Mouse (Mus musculus): ENCODE results near the gene Clcnkb. TPM values are rescaled to one million over a fixed set of nuclear protein-coding genes. Genes with fewer than 3 reads are reported as not detected.

Clcnkb gene
- total and polyA plus RNA-seq, 3 experiments: not detected

DNA sequence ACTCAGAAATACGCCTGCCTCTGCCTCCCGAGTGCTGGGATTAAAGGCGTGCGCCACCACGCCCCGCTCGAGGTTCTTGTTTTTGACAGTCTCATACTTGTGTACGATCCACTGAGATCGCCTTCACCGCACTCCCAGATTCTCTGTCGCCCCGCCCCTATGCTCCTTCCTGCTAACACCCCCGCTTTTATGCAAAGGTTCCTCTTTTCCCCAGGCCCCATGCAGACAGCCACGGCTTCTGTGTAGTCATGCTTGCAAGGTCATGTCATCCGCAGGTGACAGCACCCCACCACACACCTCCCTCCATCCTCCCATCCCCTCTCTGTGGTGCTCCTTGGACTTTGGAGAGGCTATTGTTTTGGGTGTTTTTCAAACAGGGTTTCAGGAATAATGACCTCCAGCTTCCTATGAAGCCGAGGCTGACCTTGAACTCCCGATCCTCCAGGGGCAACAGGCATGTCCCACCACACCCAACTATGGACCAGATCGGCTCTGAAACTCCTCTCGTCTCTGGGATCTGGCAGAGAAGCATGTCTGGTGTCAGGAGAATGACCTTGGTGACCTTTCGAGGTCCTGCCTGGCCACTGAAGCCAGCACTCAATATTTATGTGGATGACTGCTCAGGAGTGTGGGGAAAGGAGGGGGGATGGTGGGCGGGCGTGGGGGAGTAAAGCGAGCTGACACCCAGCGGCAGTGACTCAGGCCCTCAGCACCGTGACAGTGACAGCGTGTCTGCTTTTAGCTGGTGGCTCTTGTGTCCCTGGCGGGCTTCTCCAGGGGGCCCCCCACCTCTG is 3.8 kb upstream of the Clcnkb start:
- no peak overlapping the region for H3K27ac ChIP-seq (ENCODE audit: control insufficient read depth, low read depth, low read length)
- no peaks in the 10 kb centered on the region for H3K79me2 ChIP-seq (ENCODE audit: control insufficient read depth, insufficient read depth, low read length, poor library complexity)
- H3K9ac ChIP-seq (ENCODE audit: control insufficient read depth, low read depth, low read length, poor library complexity, severe bottlenecking): no peak overlapping the region
- H3K27me3 ChIP-seq (ENCODE audit: control insufficient read depth in 1 of 2, insufficient read depth in 2 of 2, low read length in 2 of 2): peaks cover 0 to 1% of the 10 kb centered on the region in 2 experiments; a peak in 3 of 4 replicates
- H3K36me3 ChIP-seq (ENCODE audit: control insufficient read depth in 1 of 2, insufficient read depth in 2 of 2, low read length in 2 of 2): no peaks in the 10 kb centered on the region
- no peak for DNase-seq (ENCODE audit: low read depth, low spot score)
- no peak overlapping the region for H3K4me3 ChIP-seq (ENCODE audit: control insufficient read depth in 1 of 2, insufficient read depth in 1 of 2, low read depth in 2 of 2, low read length in 2 of 2)
- TF ChIP-seq USF1 (IDR thresholded peaks at IDR 0.05; ENCODE audit: low read depth, low read length) (no peak), MYC (IDR thresholded peaks at IDR 0.05; ENCODE audit: low read depth, low read length) (no peak), POLR2AphosphoS5 (IDR thresholded peaks at IDR 0.05; ENCODE audit: borderline replicate concordance, low read depth, low read length) (no peak)
- no peaks in the 10 kb centered on the region for H3K9me3 ChIP-seq (replicated peaks; ENCODE audit: insufficient read depth, low read length)
- H3K4me1 ChIP-seq (ENCODE audit: control insufficient read depth in 1 of 2, insufficient read depth in 2 of 2, low read length in 2 of 2): no peaks in the 10 kb centered on the region

DNA sequence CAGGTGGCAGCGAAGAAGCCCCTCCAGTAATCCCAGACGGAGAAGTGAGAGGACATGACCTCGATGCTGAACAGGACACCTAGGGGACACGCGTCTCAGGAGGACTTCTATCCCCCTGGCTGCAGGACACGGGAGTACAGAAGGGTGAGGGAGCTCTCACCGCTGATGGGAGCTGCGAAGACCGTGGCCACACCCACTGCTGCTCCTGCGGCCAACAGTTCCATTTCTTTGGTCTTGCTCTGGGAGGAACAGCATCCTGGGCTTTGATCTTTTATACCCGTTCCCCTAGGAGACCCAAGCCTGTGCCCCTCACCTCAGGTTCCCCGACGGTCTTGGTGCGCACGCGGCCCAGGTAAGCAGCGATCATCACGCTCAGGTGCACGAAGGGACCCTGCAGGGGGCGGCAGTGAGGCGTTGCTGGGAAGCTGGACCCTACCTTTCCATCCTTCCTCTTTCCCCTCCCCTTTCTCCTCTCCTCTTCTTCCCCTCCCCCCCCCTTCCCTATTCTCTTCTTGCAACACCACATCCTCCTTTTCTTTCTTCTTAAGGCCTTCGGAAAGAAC is 4.3 kb downstream of the Clcnkb start:
- no peaks in the 10 kb centered on the region for H3K4me1 ChIP-seq (ENCODE audit: control insufficient read depth in 1 of 2, insufficient read depth in 2 of 2, low read length in 2 of 2)

DNA sequence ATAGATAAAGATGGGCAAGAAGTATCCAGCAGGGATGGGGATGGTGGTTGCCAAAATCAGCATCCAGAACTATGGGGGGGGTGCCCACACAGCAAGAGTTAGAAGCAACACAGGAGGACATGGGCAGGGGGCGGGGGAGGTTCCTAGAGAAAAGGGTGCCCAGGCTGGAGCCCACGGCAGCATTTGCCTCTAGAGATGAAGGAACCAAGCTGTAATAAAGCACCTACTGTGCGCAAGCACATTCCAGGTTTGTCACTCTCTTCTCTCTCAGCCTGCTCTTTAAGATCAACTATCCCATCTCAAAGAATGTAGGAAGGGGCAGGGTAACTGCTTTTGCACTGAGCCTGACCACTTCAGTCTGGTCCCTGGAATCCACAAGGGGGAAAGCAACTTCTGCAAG is 7.2 kb downstream of the Clcnkb start:
- no peak overlapping the region for H3K4me3 ChIP-seq (ENCODE audit: control insufficient read depth in 1 of 2, insufficient read depth in 1 of 2, low read depth in 2 of 2, low read length in 2 of 2)
- no peaks in the 10 kb centered on the region for H3K79me2 ChIP-seq (ENCODE audit: control insufficient read depth, insufficient read depth, low read length, poor library complexity)
- H3K9ac ChIP-seq (ENCODE audit: control insufficient read depth, low read depth, low read length, poor library complexity, severe bottlenecking): no peak overlapping the region
- H3K9me3 ChIP-seq (replicated peaks; ENCODE audit: insufficient read depth, low read length): no peaks in the 10 kb centered on the region
- H3K36me3 ChIP-seq (ENCODE audit: control insufficient read depth in 1 of 2, insufficient read depth in 2 of 2, low read length in 2 of 2): no peaks in the 10 kb centered on the region
- TF ChIP-seq MAX (IDR thresholded peaks at IDR 0.05; ENCODE audit: low read length): no peak
- peak; percentile 84 for TF ChIP-seq ZKSCAN1 (IDR thresholded peaks at IDR 0.05; ENCODE audit: low read depth, low read length)
- no peak for DNase-seq (ENCODE audit: low read depth, low spot score)
- H3K4me1 ChIP-seq (ENCODE audit: control insufficient read depth in 1 of 2, insufficient read depth in 2 of 2, low read length in 2 of 2): no peaks in the 10 kb centered on the region
- no peak overlapping the region for H3K27ac ChIP-seq (ENCODE audit: control insufficient read depth, low read depth, low read length)
- no peaks in the 10 kb centered on the region for H3K27me3 ChIP-seq (ENCODE audit: control insufficient read depth in 1 of 2, insufficient read depth in 2 of 2, low read length in 2 of 2)

More for the DNA sequence above, 4.3 kb downstream of the Clcnkb start:
- H3K79me2 ChIP-seq (ENCODE audit: control insufficient read depth, insufficient read depth, low read length, poor library complexity): no peaks in the 10 kb centered on the region
- TF ChIP-seq MAFK (IDR thresholded peaks at IDR 0.05; ENCODE audit: borderline replicate concordance, low read depth, low read length): no peak
- peak; percentile 18 to 56 (median 28); a peak in 5 of 6 replicates for TF ChIP-seq CTCF (IDR thresholded peaks at IDR 0.05 in 2 of 3, conservative IDR thresholded peaks at IDR 0.05 in 1 of 3; ENCODE audit: control insufficient read depth in 1 of 3, insufficient read depth in 1 of 3, low read depth in 2 of 3, low read length in 3 of 3, poor library complexity in 1 of 3, severe bottlenecking in 1 of 3)
- TF ChIP-seq ZKSCAN1 (IDR thresholded peaks at IDR 0.05; ENCODE audit: low read depth, low read length): no peak
- H3K36me3 ChIP-seq (ENCODE audit: control insufficient read depth in 1 of 2, insufficient read depth in 2 of 2, low read length in 2 of 2): no peaks in the 10 kb centered on the region
- DNase-seq (ENCODE audit: low read depth, low spot score): no peak
- H3K9ac ChIP-seq (ENCODE audit: control insufficient read depth, low read depth, low read length, poor library complexity, severe bottlenecking): no peak overlapping the region
- no peaks in the 10 kb centered on the region; a peak in 1 of 4 replicates for H3K27me3 ChIP-seq (ENCODE audit: control insufficient read depth in 1 of 2, insufficient read depth in 2 of 2, low read length in 2 of 2)
- no peak overlapping the region for H3K4me3 ChIP-seq (ENCODE audit: control insufficient read depth in 1 of 2, insufficient read depth in 1 of 2, low read depth in 2 of 2, low read length in 2 of 2)
- H3K27ac ChIP-seq (ENCODE audit: control insufficient read depth, low read depth, low read length): no peak overlapping the region
- no peaks in the 10 kb centered on the region for H3K9me3 ChIP-seq (replicated peaks; ENCODE audit: insufficient read depth, low read length)
